Mouse (Mus musculus): ENCODE measurements around the gene Xab2.

Gene Xab2

DNA sequence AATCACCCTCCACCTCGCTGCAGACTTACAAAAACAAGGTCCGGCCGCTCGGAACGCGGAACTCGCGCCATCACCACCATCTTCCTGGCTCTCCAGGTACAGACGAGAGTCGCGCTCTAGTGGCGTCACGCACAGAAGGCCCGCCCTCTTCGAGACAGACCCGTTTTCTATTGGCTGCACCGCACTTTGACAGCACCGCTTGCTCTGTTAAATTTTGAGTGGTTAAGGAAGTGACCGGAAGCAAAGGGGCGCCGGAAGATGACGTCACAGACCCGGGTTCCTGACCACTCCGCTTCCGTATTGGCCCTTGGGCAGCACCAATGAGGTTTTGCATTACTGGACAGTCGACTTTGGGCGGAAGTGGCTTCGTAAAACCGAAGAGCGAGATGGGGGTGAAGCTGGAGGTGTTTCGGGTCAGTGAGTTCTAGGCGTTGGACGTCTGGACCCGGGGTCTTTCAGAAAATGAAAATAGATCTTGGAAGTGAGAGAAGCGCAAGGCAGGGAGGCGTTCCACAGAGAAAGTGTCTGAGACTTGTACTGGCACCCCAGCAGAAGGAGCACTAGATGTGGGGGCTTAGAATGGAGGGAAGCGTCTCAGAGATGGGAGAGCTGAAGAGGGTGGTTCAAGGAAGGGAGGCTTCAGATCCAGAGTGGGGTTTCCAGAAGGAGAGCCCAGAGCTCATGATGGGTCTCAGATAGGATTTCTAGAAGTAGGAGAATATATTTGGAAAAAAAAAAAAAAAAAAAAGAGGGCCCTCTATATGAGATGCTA lies at the start of gene Xab2, which contains the start of gene Pet100:
Gene Xab2 (minus strand): TSS at position 118 of the 772 bp plus-strand sequence.
Gene Pet100 (plus strand): TSS at position 350 of the 772 bp plus-strand sequence.
- peak; percentile 97 to 98 for DNase-seq

DNA sequence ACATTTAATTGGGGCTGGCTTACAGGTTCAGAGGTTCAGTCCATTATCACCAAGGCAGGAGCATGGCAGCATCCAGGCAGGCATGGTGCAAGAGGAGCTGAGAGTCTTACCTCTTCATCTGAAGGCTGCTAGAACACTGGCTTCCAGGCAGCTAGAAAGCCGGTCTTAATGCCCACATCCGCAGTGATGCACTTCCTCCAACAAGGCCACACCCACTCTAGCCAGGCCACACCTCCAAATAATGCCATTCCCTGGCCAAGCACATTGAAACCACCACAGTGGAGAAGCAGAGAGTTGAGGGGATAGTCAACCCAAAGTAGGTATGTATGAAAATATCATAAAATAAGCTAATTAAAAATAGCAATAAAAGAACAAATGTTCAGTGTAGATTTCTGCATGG lies 49.3 kb upstream of the Xab2 start:
- DNase-seq: peak; percentile 64 to 65

DNA sequence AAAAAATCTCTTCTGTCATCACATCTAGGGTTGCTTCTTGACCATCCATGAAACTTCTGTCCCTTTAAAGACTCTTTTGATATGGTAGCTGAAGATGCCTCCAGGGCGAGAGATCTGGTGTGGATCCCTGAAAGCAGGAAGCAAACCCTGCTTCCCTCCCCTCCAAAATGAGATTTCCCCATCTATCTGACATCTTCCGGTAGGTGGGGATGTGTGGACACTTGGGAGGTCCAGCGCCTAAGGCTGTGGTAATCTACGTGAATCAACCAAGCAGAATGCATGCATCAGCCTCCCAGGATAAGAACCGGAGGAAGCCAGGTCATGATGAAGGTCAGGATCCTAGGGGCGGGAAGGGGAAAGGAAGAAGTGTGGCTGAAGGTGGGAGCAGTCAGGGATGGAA lies 44.4 kb upstream of the Xab2 start, which contains the start of gene Mcemp1:
Gene Mcemp1 (plus strand): TSS at position 248 of the 400 bp plus-strand sequence.
- DNase-seq: no peak

DNA sequence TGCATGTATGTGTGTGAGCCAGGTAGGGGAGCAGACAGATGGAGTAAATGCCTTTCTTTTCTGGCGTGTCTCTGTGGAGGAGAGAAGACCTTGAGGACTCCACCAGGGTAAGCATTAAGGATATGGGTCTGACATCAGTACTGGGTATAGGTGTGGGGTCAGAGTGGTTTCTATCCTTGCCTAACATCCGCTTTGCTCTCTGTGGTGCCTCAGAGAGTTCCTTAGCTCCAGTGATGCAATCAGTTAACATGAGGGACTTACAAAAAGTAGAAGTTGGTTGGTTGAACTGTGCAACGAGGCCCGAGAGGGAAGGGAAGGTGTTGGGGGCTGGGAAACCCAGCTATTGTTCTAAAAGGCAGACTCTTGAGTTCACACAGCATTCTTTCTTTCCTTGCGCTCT lies 43.3 kb upstream of the Xab2 start:
- DNase-seq: no peak

DNA sequence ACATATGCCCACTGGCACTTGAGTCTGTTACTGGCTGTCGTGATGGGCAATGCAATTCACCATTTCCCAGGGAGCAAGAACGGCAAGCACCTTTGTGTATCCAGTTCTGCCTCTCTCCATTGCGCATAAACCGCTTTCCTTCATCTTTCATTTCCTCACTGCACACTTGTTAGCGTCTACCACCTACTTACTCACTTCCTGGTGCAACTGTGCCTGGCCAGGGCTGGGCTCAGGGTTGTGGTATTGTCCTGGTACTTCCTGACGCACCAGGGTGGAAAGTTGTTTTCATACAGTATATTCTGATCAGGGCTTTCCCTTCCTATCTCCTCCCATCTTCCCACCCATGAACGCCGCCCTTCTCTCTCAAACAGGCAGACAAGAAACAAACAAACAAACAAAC lies 39.8 kb upstream of the Xab2 start:
- DNase-seq: no peak

DNA sequence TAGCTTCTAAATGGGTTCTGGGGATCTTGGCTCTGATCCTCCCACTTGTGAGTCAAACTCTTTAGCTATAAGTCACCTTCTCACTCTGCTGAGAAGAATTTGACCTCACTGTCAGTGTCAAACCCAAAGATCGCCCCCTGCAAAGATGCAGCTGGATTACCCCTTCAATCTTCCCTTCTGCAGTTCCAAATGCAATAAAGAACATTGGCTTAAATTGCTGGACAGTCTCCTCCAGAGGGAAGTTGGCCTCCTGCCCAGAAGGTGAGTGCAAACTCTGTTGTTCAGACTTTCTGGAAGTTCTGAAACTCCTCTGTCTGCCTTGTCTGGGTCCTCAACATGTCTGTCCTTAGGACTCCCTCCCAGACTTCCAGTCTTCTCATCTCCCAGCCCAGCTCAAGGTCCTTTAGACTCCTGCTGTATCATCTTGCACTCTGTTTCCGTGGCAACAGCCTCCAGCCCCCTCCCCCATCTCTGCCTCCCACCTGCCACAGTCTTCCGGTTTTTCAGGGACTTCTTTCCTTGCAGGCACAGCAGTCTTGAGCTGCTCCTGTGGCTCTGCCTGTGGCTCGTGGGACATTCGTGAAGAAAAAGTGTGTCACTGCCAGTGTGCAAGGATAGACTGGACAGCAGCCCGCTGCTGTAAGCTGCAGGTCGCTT lies 35.7 kb upstream of the Xab2 start:
- DNase-seq: no peak

DNA sequence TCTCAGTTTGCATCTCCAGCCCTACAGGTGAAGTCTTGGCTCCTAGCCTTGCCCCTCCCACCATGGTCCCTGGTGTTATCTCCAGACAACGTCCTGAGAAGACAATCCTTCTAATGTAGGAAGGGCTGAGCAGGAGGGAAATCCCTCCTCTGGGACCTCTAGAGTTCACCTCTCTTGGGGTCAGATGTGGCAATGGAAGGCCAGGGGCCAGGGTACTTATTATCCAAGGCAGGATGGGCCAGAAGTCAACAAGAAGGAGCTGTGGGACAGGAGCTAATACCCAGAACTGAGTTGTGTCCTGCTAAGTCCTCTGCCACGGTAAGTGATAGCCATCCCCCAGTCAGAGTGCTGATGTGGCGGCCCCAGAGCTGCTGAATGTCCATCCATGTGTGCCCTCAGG lies 34.4 kb upstream of the Xab2 start, which contains the start of gene Retn:
Gene Retn (plus strand): TSS at position 245 of the 400 bp plus-strand sequence.
- no peak for DNase-seq

DNA sequence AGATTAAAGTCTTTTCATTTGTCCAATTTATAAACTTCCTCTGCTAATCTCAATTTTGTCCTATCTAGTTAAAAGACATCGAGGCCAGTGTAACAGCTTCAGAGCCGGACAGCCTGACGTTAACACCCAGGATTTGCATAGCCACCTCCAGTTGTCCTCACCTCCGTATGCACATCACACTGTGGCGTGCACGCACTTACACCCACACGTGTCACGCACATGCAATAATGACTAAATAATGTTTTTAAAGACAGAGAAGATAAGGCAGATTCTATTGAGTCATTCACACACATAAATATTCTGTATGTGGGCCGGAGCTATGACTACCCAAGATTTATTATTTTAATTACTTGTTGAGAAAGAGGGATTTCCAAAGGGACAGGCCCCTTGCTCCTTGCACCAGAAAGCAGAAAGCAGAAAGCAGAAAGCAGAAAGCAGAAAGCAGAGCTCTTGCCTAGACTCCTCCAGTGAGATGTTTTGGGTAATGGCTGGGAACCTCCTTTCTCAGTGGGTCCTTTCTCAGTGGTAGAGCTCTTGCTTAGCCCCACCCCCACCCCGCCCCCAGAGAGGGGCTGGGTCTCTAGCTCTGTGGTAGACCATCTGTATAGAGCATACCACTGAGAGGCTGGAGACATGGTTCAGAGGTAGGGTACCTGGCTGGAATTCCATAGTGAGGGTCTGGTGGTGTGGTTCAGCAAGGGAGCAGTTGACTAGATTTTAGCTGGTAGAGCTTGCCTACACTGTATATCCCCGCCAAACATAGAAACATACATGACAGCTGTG lies 33.8 kb upstream of the Xab2 start:
- no peak for DNase-seq

DNA sequence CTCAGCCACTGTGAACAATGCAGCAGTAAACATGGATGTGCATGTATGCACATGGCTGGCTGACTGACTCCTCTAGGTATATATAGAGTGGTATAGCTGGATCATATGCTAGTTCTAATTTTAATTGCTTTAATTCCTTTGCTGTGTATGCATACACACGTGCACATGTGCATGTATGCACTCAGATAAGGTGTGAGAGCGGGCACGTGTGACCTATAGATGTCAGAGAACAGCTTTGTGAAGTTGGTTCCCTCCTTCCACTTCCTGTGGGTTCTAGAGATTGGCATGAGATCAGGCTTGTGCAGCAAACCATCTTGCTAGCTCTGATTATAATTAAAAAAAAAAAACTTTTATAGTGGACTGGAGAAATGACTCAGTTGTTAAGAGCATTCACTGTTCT lies 31.7 kb upstream of the Xab2 start:
- DNase-seq: no peak

DNA sequence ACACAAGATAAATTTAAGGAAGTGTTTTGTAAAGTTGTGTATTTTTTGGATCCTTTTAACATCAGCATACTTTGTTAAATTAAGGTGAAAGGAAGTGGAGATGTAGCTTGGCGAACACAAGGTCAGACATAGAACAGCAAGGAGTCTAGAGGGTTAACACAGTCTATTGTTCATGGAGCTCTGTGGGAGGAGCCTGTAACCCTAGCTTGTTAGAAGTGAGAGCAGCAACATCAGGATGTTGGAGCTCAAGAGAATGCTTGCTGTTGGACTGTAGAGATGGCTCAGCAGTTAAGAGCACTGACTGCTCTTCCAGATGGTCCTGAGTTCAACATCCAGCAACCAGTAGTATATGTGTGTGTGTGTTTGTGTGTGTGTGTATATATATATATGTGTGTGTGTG lies 27.9 kb upstream of the Xab2 start:
- no peak for DNase-seq

DNA sequence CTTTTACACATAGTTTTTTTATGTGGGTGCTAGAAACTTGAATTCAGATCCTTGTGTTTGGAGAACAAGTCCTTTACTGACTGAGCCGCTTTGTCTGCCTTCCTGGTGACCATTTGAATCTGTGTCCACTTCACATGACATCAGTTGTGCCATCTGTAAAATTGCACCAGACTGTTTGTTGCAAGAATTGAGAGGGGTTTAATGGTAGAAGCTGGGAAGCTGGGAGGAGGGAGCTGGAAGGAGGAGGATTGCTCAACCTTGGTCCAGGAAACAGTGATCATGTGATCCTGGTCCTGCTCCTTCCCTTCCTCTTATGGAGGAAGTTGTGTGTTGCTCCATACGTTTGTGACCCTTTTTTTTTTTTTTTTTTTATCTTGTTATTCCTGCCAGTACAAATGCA lies 27.2 kb upstream of the Xab2 start:
- no peak for DNase-seq

DNA sequence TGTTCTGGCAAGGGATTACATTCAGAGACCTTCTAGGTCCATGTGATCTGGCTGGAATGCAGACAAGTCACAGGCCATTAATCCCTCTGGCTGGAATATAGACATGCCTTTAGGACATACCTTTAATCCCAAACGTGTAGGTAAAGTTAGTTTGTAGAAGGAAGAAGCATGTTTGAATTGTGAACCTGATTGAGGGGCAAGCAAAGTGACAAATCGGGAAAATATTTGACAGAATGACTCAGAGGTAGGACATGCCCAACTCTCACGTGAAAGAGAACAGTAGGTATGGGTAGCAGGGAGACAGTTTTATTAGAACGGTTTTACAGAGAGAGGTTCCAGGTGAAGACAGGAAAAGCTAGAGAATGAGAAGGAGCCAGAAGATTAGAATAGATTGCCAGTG lies 26.4 kb upstream of the Xab2 start:
- no peak for DNase-seq

DNA sequence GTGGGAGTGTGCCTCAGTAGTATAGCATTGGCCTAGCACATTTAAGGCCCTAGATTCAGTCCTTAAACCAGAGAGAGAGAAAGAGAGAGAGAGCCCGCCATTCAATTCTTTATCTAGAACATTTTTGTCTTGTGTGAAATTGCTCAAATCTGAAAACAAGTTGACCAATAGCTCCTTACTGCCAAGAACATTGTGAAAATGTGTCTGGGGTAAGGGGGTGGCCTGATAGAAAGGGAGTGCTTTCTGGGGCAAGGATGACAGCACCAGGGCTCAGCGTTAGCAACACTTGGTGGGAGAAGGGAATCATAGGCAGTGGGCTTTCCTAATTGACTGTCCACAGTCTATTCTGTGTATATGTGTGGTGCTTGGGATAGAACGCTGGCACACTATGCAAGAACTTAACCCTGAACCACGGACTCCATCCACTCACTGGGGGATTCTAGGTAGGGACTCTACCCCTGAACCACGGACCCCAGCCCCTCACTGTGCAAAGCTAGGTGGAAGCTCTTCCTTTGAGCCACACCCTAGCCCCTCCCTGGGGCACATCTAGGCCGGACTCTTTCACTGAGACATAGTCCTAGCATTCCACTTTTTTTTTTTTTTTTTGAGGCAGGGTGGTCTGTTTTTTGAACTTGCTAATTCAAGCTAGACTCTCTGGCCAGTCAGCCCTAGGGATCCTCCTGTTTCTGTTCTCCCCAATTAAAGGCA lies 25.9 kb upstream of the Xab2 start:
- no peak for DNase-seq

DNA sequence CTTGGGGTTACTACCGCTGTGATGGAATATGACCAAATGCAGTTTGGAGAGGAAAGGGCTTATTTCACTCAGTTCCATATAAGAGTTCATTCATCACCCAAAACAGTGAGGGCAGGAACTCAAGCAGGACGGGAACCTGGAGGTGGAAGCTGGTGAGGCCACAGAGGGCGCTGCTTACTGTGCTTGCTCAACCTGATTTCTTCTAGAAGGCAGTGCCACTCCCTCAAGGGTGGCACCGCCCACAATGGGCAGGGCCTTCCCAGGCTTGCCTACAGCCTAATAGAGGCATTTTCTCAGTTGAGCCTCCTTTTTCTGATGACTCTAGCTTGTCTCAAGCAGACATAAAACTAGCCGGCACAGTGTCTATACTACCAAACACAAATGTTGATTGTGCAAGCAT lies 24.7 kb upstream of the Xab2 start:
- DNase-seq: peak; percentile 76 to 78

DNA sequence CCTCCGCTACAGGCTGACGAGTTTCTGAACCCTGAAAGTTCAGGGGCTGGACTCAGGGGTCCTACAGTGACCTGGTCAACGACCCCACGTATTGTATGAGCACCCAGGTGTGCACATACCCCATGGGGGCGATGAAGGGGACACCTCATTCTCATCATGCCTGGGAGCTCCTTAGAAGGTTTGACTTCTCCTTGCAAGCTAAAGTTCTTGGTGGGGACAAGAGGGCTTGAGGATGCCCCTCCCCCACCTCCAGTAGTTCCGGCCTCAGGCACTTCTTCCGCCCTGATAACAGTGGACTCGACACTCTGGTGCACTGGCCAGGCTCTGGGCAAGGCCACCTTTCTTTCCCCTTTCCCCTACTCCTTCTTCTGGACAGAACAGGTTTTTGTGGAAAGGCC lies 10.4 kb upstream of the Xab2 start:
- peak; percentile 35 to 40 for DNase-seq

DNA sequence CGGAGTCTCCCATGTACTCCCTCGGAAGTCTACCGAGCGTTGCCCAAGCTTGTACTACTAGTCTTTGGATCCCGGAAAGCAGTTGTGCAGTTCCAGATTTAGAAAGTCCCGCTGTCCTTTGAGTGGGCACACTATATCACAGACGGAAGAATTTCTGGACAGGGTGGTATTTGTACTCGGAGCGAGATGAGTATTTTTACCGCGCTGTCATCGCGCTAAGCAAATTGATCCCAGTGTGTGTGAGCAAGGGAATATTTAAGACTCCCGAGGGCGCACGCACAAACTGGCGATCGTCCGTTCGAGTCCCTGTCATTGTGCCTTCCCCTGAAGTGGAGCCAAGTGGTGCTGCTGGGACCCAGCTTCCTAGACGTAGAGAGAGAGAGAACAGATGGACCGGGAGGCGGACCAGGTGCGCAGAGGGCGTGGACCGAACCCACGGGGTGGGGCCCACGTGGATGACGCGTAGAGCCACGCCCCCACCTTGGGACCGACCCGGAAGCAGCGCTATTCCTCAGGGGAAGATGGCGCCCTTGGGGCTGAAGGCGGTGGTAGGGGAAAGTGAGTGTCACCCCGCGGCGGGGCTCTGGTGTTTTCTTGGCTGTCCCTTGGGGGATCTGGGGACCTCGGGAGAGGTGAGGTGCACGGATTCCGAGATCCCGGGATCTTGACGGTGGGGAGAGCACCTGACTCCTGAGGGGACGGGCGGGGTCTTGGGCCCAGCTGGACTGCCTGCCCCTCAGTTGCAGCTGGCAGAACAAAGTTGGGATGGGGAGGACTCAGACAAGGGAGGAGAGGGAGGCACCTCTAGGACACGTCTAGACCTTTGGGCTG lies 9.7 kb upstream of the Xab2 start, which contains the start of gene Stxbp2:
Gene Stxbp2 (plus strand): TSS at position 309 of the 831 bp plus-strand sequence.
- DNase-seq: peak; percentile 93

DNA sequence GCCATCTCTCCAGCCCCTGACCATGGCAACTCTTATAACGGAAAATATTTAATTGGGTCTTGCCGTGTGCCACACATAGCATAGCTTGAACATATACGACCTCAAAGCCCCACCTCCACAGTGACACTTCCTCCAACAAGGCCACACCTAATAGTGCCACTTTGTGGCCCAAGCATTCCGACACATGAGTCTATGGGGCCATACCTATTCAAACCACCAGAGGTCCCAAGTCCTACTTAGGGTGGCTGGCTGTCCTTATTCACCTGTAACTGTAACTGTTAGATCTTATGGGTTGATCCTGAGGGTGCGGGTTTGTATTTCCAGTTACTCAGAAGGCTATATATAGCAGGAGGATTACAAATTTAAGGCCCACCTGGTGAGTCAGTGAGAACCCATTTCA lies 6.9 kb upstream of the Xab2 start:
- DNase-seq: peak; percentile 66 to 74

DNA sequence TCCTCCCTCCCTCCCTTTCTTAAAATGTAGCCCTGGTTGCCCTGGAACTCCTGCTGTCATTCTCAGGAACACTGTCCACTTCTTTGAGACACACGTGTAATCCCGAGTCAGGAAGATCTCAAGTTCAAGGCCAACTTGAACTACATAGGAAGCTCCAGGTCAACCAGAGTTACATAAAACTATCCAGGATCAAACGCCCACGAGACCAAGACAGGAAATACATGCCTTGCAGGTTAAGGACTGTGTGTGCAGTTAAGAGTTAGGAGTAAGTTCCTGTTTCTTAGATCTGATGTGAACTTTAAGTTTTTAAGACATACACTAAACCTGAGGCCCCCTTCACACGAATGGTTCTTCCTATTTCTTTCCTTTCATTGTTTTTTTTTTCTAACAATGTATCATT lies 5.9 kb upstream of the Xab2 start:
- no peak for DNase-seq

DNA sequence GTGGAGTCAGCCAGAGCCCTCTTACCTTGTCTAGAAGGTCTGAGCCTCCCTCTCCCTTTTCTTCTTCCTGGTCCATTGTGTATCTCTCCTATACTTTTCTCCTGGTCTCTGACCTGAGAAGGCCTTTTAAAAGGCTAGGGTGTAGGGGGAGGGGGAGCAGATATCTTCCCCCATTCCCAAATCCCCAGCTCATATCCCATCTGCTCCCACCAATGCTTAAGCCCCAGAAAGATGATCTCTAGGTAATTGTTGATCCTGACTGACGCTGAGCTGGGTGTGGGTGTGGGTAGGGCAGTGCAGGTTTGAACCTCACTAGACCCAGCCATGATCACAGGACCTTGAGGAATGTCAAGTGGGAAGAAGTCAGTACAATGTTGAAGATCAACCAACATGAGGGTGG lies 4.3 kb upstream of the Xab2 start, which contains the start of gene Pcp2:
Gene Pcp2 (minus strand): TSS at position 101 of the 400 bp plus-strand sequence.
- no peak for DNase-seq

DNA sequence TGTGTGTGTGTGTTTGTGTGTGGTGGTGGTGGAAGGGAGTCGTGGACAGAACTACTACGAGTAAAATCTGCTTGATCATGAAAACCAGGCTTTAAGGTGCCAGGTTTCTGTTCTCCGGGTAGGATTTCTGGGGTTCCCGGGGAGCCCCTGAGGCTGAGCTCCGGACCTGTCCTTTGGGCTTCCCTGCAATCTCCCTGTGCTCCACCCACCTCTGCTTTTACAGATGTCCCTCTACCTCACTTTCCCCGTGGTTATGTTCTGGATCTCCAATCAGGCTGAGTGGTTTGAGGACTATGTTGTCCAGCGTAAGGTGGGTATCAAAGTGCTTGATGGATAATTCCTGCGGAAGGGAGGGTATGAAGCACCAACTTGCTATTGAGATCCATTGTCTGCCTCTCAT lies 1.0 kb upstream of the Xab2 start:
- DNase-seq: no peak

DNA sequence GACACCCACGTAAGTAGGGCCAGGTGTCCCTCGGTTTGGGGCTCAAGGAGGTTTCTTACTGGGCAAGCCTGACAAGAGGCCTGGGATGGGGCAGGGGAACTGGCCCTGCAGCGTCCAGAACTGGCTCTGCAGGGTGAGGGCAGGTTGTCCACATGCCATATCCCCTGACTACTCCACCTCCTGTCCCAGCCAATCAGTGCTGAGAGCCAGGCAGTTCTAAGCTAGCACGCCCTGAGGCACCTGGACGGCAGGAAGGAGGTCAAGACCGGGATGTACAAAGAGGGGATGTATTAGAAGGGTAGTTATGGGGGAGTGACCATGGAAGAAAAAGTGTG lies 11.3 kb downstream of the Xab2 start:
- no peak for DNase-seq
